In the genomic region with DNA sequence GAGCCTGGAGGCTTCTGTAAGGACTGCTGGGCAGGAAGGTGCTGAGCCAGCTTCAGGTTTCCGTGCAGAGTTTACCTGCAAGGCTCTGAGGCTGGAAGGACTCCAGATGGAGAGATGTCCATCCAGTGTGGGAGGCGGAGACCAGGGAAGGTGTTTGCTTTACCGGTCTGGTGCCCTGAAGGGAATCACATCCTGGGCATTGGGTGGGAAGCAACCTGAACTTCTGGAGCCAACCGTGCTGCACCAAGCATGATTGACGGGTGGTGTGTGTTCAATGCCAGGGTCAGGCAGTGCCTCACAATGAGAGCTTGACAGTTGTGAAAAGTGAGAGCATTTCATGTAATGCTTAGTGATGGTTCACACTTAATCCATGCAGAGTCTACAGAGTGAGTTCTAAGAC, we compare ENCODE assay signal across 27 mouse cellular contexts. TPM values are rescaled to one million over a fixed set of nuclear protein-coding genes. Genes with fewer than 3 reads are reported as not detected.
"Had no signal": no experiment of that assay in that cellular context is flagged by ENCODE, and none has a peak within 500 bp of the region (broad histone marks: within the 10 kb centered on the region; RNA-seq: fewer than 3 reads in every experiment).

No protein-coding gene starts in this region.

- H3K27me3 ChIP-seq: kidney, embryonic 15.5 days; limb, embryonic 13.5 days; liver, embryonic 13.5 days; midbrain, embryonic 12.5 days; midbrain, embryonic 15.5 days had no signal

- DNase-seq: kidney, adult 11 months; kidney, adult 8-10 months; kidney, postnatal 10 days; kidney, postnatal 36 days; liver, embryonic 13.5 days; lung, adult 2 months; lung, postnatal 14 days; lung, postnatal 4 days; thymus, adult 18-20 months; thymus, postnatal 36 days had no signal

- H3K4me2 ChIP-seq: kidney, embryonic 15.5 days; limb, embryonic 13.5 days; liver, embryonic 13.5 days; midbrain, embryonic 12.5 days; midbrain, embryonic 15.5 days had no signal

- H3K4me3 ChIP-seq: kidney, embryonic 15.5 days; limb, embryonic 10.5 days; limb, embryonic 13.5 days; liver, embryonic 13.5 days; midbrain, embryonic 12.5 days; midbrain, embryonic 15.5 days had no signal

- H3K27ac ChIP-seq: kidney, embryonic 15.5 days; limb, embryonic 10.5 days; limb, embryonic 13.5 days; liver, embryonic 13.5 days; midbrain, embryonic 12.5 days; midbrain, embryonic 15.5 days had no signal

RNA-seq across cellular contexts. Expression of a gene that starts 47.8 kb away (rescaled TPM):
- total RNA-seq: layer of hippocampus, postnatal 14 days; left cerebral cortex, adult 18-20 months; left cerebral cortex, postnatal 25 days; liver, adult 2 months; neutrophil, adult 5-6 weeks had no signal
- polyA plus RNA-seq: kidney, embryonic 15.5 days; limb, embryonic 10.5 days; liver, adult 2 months; liver, embryonic 13.5 days; liver, embryonic 16.5 days; lung, embryonic 16.5 days; midbrain, embryonic 12.5 days; midbrain, embryonic 15.5 days; neural tube, embryonic 11.5 days; small intestine, adult 2 months; spleen, adult 2 months; stomach, embryonic 16.5 days; urinary bladder, adult 2 months had no signal
